Mouse (Mus musculus): ENCODE measurements around the gene Olfr66. TPM values are rescaled to one million over a fixed set of nuclear protein-coding genes. Genes with fewer than 3 reads are reported as not detected.

Olfr66 gene
- polyA plus RNA-seq (2014; fragmentation: Illumina TruSeq; extraction: RNeasy Lipid Tissue Mini Kit (QIAGEN cat#74804); ENCODE audit: low read depth, low replicate concordance) = not detected

DNA sequence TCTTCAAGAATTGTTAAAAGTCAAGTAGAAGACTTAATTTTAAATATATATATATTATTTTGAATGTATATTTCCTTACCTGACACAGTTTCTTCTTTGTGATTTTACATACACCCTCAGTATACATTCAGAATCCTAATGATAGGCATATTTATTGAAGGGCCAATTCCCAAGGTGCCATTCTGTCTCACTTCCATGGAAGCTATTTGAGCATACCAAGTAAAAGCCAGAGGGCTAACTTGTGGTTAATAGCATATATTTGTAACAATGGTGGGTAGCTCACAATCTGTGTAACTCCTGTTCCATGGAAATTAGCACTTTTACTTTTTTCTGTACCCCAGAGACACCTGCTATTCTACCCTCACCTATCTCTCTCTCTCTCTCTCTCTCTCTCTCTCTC, at the start of gene Olfr66:
Gene Olfr66, minus strand, starts transcription at position 101 of the 400 bp plus-strand sequence.

GRCm38 (mm10) chr7:103934264-103934663, 48.2 kb upstream of the Olfr66 start, which contains the start of gene Olfr632:
Gene Olfr632 (plus strand): TSS chr7:103934347.

DNA sequence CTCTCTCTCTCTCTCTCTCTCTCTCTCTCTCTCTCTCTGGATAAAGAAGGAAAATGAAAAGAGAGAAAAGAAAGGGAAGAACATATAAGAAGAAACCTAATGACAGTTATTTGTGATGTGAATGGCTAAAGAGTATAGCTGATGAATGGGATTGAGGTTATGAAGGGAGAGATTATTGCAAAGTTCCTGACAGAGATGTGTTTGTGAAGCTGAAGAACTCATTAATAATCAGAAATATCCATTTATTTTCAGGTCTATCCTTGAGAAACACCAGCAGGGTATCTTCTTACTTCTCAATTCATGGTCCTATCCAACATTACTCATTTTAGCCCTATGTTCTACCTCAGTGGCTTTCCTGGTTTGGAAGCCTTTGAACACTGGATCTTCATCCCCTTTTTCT, 42.5 kb upstream of the Olfr66 start, which contains the start of gene Olfr631:
Gene Olfr631, plus strand, starts transcription at position 301 of the 400 bp plus-strand sequence.

DNA sequence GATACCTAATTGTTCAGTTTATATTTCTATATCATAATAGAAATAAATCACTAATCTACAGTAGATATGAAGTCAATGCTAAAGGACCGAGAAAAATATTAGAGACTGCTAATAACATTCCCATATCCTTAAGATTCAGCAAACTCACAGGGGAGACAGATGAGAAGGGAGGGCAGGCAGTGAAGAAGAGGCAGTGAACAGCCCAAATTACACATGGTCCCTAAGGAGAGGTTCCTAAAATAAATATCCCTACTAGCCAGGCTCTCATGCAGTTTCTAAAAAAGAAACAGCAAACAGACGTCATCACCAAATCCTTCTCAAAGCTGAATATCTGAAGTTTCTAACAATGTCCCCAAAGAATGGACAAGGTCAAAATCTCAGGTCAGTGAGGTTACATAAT, 17.1 kb upstream of the Olfr66 start, which contains the start of gene Olfr65:
Gene Olfr65, plus strand, starts transcription at position 301 of the 400 bp plus-strand sequence.

DNA sequence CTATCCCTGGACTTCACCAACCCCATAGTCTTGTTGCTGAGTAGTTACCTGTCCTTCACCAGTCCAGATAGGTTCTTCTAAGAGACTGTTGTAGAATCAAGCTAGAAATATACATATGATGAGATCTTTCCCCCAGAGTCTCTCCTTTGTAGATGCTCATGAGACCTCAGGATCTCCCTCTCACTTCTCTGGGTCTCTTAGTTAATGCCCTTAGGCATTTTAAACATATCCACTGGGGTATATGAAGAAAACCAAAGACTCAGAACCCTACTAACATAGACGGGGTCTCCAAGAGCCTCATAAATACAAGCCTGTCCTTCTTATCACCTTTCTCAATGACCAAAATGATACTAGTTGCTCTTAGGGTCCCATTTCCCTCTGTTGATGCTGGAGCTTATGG, 8.3 kb upstream of the Olfr66 start, which contains the start of gene Olfr64:
Gene Olfr64, minus strand, starts transcription at position 101 of the 400 bp plus-strand sequence.

GRCm38 (mm10) chr7:103853090-103853489, 33.0 kb downstream of the Olfr66 start, which contains the start of gene Hbb-y:
Gene Hbb-y (minus strand): TSS chr7:103853216.

DNA sequence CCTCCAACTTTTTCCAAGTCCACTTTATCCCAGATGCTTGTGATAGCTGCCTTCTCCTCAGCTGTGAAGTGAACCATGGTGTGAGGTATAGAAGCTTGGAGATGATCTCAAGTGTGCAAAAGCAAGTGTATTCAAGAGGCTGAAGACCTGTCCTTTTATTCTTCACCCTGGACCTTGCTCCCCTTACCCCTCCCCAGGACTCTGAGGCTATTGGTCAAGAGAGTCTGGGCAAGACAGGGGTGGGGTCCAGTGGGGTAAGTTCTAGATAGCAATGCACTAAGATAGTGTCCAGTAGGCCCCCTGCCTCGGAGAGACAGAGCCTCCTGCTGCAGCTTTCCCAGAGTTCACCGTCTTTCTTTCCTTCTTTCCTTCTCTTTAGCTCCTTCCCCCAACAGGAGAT, 43.0 kb downstream of the Olfr66 start, which contains the start of gene Hbb-bh1:
Gene Hbb-bh1, minus strand, starts transcription at position 131 of the 400 bp plus-strand sequence.

DNA sequence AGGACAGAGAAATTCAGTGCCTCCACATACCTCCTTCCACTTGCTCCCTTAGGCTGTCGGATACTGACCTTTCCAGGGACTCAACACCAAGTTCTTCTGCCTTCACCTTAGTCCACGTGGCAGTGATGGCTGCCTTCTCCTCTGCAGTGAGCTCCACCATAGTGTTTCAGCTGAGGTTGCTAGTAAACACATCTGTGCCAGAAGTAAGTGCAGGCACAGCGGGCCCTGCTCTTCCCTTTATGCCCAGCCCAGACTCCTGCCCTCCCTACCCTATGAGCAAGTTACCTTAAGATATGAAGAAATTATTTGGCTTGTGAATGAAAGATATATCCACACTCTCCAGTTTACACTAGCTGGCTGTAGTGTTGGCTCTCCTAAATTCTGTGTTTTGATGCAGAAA, 45.8 kb downstream of the Olfr66 start, which contains the start of gene Hbb-bh2:
Gene Hbb-bh2, minus strand, starts transcription at position 253 of the 400 bp plus-strand sequence.

Other genes starting within 250 kb of the Olfr66 start
- gene Olfr622, start 243.6 kb downstream of the Olfr66 start, polyA plus RNA-seq (2014; fragmentation: Illumina TruSeq; extraction: RNeasy Lipid Tissue Mini Kit (QIAGEN cat#74804); ENCODE audit: low read depth, low replicate concordance) = not detected
- not detected for gene Olfr623, start 222.6 kb downstream of the Olfr66 start, polyA plus RNA-seq (2014; fragmentation: Illumina TruSeq; extraction: RNeasy Lipid Tissue Mini Kit (QIAGEN cat#74804); ENCODE audit: low read depth, low replicate concordance)
- gene Olfr624, start 215.1 kb downstream of the Olfr66 start, polyA plus RNA-seq (2014; fragmentation: Illumina TruSeq; extraction: RNeasy Lipid Tissue Mini Kit (QIAGEN cat#74804); ENCODE audit: low read depth, low replicate concordance) = 0.13 TPM
- not detected for gene Olfr625-ps1, start 203.5 kb downstream of the Olfr66 start, polyA plus RNA-seq (2014; fragmentation: Illumina TruSeq; extraction: RNeasy Lipid Tissue Mini Kit (QIAGEN cat#74804); ENCODE audit: low read depth, low replicate concordance)
- not detected for gene Olfr243, start 171.6 kb downstream of the Olfr66 start, polyA plus RNA-seq (2014; fragmentation: Illumina TruSeq; extraction: RNeasy Lipid Tissue Mini Kit (QIAGEN cat#74804); ENCODE audit: low read depth, low replicate concordance)
- gene Olfr628, start 155.9 kb downstream of the Olfr66 start, polyA plus RNA-seq (2014; fragmentation: Illumina TruSeq; extraction: RNeasy Lipid Tissue Mini Kit (QIAGEN cat#74804); ENCODE audit: low read depth, low replicate concordance) = not detected
- gene Olfr629, start 141.3 kb downstream of the Olfr66 start, polyA plus RNA-seq (2014; fragmentation: Illumina TruSeq; extraction: RNeasy Lipid Tissue Mini Kit (QIAGEN cat#74804); ENCODE audit: low read depth, low replicate concordance) = not detected
- gene Olfr630, start 128.9 kb downstream of the Olfr66 start, polyA plus RNA-seq (2014; fragmentation: Illumina TruSeq; extraction: RNeasy Lipid Tissue Mini Kit (QIAGEN cat#74804); ENCODE audit: low read depth, low replicate concordance) = not detected
- gene Olfr69, start 114.7 kb downstream of the Olfr66 start, polyA plus RNA-seq (2014; fragmentation: Illumina TruSeq; extraction: RNeasy Lipid Tissue Mini Kit (QIAGEN cat#74804); ENCODE audit: low read depth, low replicate concordance) = not detected
- not detected for gene Olfr68, start 106.6 kb downstream of the Olfr66 start, polyA plus RNA-seq (2014; fragmentation: Illumina TruSeq; extraction: RNeasy Lipid Tissue Mini Kit (QIAGEN cat#74804); ENCODE audit: low read depth, low replicate concordance)
- gene Olfr67, start 94.4 kb downstream of the Olfr66 start, polyA plus RNA-seq (2014; fragmentation: Illumina TruSeq; extraction: RNeasy Lipid Tissue Mini Kit (QIAGEN cat#74804); ENCODE audit: low read depth, low replicate concordance) = not detected
- 14.4 TPM for gene Hbb-bt, start 72.3 kb downstream of the Olfr66 start, polyA plus RNA-seq (2014; fragmentation: Illumina TruSeq; extraction: RNeasy Lipid Tissue Mini Kit (QIAGEN cat#74804); ENCODE audit: low read depth, low replicate concordance)
- 131 TPM for gene Hbb-bs, start 58.2 kb downstream of the Olfr66 start, polyA plus RNA-seq (2014; fragmentation: Illumina TruSeq; extraction: RNeasy Lipid Tissue Mini Kit (QIAGEN cat#74804); ENCODE audit: low read depth, low replicate concordance)
- gene Hbb-bh2, start 45.7 kb downstream of the Olfr66 start, polyA plus RNA-seq (2014; fragmentation: Illumina TruSeq; extraction: RNeasy Lipid Tissue Mini Kit (QIAGEN cat#74804); ENCODE audit: low read depth, low replicate concordance) = not detected
- gene Hbb-bh1, start 43.1 kb downstream of the Olfr66 start, polyA plus RNA-seq (2014; fragmentation: Illumina TruSeq; extraction: RNeasy Lipid Tissue Mini Kit (QIAGEN cat#74804); ENCODE audit: low read depth, low replicate concordance) = not detected
- not detected for gene Hbb-y, start 33.0 kb downstream of the Olfr66 start, polyA plus RNA-seq (2014; fragmentation: Illumina TruSeq; extraction: RNeasy Lipid Tissue Mini Kit (QIAGEN cat#74804); ENCODE audit: low read depth, low replicate concordance)
- not detected for gene Olfr64, start 8.2 kb upstream of the Olfr66 start, polyA plus RNA-seq (2014; fragmentation: Illumina TruSeq; extraction: RNeasy Lipid Tissue Mini Kit (QIAGEN cat#74804); ENCODE audit: low read depth, low replicate concordance)
- gene Olfr65, start 17.2 kb upstream of the Olfr66 start, polyA plus RNA-seq (2014; fragmentation: Illumina TruSeq; extraction: RNeasy Lipid Tissue Mini Kit (QIAGEN cat#74804); ENCODE audit: low read depth, low replicate concordance) = not detected
- not detected for gene Olfr631, start 42.6 kb upstream of the Olfr66 start, polyA plus RNA-seq (2014; fragmentation: Illumina TruSeq; extraction: RNeasy Lipid Tissue Mini Kit (QIAGEN cat#74804); ENCODE audit: low read depth, low replicate concordance)
- not detected for gene Olfr632, start 48.1 kb upstream of the Olfr66 start, polyA plus RNA-seq (2014; fragmentation: Illumina TruSeq; extraction: RNeasy Lipid Tissue Mini Kit (QIAGEN cat#74804); ENCODE audit: low read depth, low replicate concordance)
- not detected for gene Olfr633, start 58.2 kb upstream of the Olfr66 start, polyA plus RNA-seq (2014; fragmentation: Illumina TruSeq; extraction: RNeasy Lipid Tissue Mini Kit (QIAGEN cat#74804); ENCODE audit: low read depth, low replicate concordance)
- not detected for gene Olfr635, start 84.9 kb upstream of the Olfr66 start, polyA plus RNA-seq (2014; fragmentation: Illumina TruSeq; extraction: RNeasy Lipid Tissue Mini Kit (QIAGEN cat#74804); ENCODE audit: low read depth, low replicate concordance)
- not detected for gene Olfr638, start 112.5 kb upstream of the Olfr66 start, polyA plus RNA-seq (2014; fragmentation: Illumina TruSeq; extraction: RNeasy Lipid Tissue Mini Kit (QIAGEN cat#74804); ENCODE audit: low read depth, low replicate concordance)
- gene Olfr639, start 131.1 kb upstream of the Olfr66 start, polyA plus RNA-seq (2014; fragmentation: Illumina TruSeq; extraction: RNeasy Lipid Tissue Mini Kit (QIAGEN cat#74804); ENCODE audit: low read depth, low replicate concordance) = not detected
- gene Olfr640, start 139.3 kb upstream of the Olfr66 start, polyA plus RNA-seq (2014; fragmentation: Illumina TruSeq; extraction: RNeasy Lipid Tissue Mini Kit (QIAGEN cat#74804); ENCODE audit: low read depth, low replicate concordance) = not detected
- not detected for gene Olfr641, start 149.2 kb upstream of the Olfr66 start, polyA plus RNA-seq (2014; fragmentation: Illumina TruSeq; extraction: RNeasy Lipid Tissue Mini Kit (QIAGEN cat#74804); ENCODE audit: low read depth, low replicate concordance)
- gene Olfr642, start 166.4 kb upstream of the Olfr66 start, polyA plus RNA-seq (2014; fragmentation: Illumina TruSeq; extraction: RNeasy Lipid Tissue Mini Kit (QIAGEN cat#74804); ENCODE audit: low read depth, low replicate concordance) = not detected
- gene 4930516K23Rik, start 175.2 kb upstream of the Olfr66 start, polyA plus RNA-seq (2014; fragmentation: Illumina TruSeq; extraction: RNeasy Lipid Tissue Mini Kit (QIAGEN cat#74804); ENCODE audit: low read depth, low replicate concordance) = not detected
- gene Olfr644, start 185.6 kb upstream of the Olfr66 start, polyA plus RNA-seq (2014; fragmentation: Illumina TruSeq; extraction: RNeasy Lipid Tissue Mini Kit (QIAGEN cat#74804); ENCODE audit: low read depth, low replicate concordance) = not detected
- gene Olfr645, start 199.2 kb upstream of the Olfr66 start, polyA plus RNA-seq (2014; fragmentation: Illumina TruSeq; extraction: RNeasy Lipid Tissue Mini Kit (QIAGEN cat#74804); ENCODE audit: low read depth, low replicate concordance) = not detected
- gene Olfr646, start 218.6 kb upstream of the Olfr66 start, polyA plus RNA-seq (2014; fragmentation: Illumina TruSeq; extraction: RNeasy Lipid Tissue Mini Kit (QIAGEN cat#74804); ENCODE audit: low read depth, low replicate concordance) = not detected
- not detected for gene Ubqln5, start 243.6 kb upstream of the Olfr66 start, polyA plus RNA-seq (2014; fragmentation: Illumina TruSeq; extraction: RNeasy Lipid Tissue Mini Kit (QIAGEN cat#74804); ENCODE audit: low read depth, low replicate concordance)

All from liver, adult 10 weeks (tissue).